In the genomic region with DNA sequence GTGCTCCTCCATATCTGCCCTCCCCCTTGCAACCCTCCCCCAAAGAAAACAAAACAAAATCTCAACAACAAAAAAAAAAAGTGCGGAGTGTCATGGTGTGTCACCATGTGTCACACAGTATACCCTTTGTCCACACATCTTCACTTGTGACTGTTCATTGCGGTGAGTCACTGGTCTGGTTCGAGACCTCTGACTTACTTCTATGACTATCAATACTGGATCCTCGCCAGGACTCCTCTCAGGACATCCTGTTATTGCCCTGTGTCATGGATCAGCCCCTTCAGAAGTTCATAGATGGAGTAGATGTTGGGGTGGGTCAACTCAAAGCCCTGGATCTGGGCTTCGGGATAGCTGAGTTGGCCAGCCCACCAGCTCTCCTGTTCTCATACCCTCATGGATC, we compare ENCODE assay signal across 20 mouse cellular contexts.
DNase-seq lines count a peak whose midpoint lies in the region; ATAC-seq and TF ChIP-seq lines count a peak whose summit lies in the region.
"Had no signal": no experiment of that assay in that cellular context is flagged by ENCODE, and none has a peak within 500 bp of the region (broad histone marks: within the 10 kb centered on the region; RNA-seq: fewer than 3 reads in every experiment).

No protein-coding gene starts in this region.

- 80% methylated on average over 5 of the region's 5 CpGs for WGBS in lung, embryonic 14.5 days

- peaks cover 21% of the 10 kb centered on the region for H3K36me3 ChIP-seq in lung, embryonic 14.5 days (ENCODE audit: insufficient read depth)
- peaks cover 74% of the 10 kb centered on the region for H3K36me3 ChIP-seq in C2C12 (ENCODE audit: control insufficient read depth, insufficient read depth)

- intact Hi-C loops in heart, postnatal 36 days (cut with DNase I), result no loop called here

- peak; percentile 87 for DNase-seq in heart, adult 11 months
- DNase-seq in heart, postnatal 36 days, result no peak
- DNase-seq in lung, embryonic 14.5 days, result peak; percentile 33
- DNase-seq in lung, postnatal 4 days, result no peak
- peak; percentile 57 for DNase-seq in 3134 (ENCODE audit: extremely low read depth, insufficient read length, low spot score)
- no peak for DNase-seq in urinary bladder, postnatal 25 days (ENCODE audit: low spot score)
- DNase-seq in cerebellum, adult 11-12 months, result no peak
- DNase-seq: cerebellum, adult 2 months; gastrocnemius, postnatal 36 days; heart, postnatal 14 days; layer of hippocampus, postnatal 36 days; liver; right cerebral cortex, postnatal 25 days; thymus, postnatal 14 days had no signal

- H3ac ChIP-seq in C2C12 (ENCODE audit: control insufficient read depth, insufficient read length, low read depth), result no peak overlapping the region

- peak; percentile 40; the same call in 1 of the 2 replicates for ATAC-seq in lung, embryonic 14.5 days (ENCODE audit: insufficient read depth)
- ATAC-seq: forebrain, embryonic 15.5 days had no signal

- H3K4me3 ChIP-seq in lung, embryonic 14.5 days (ENCODE audit: low read depth, low read length), result no peak overlapping the region
- H3K4me3 ChIP-seq in C2C12 (ENCODE audit: insufficient read depth, poor library complexity, severe bottlenecking), result no peak overlapping the region
- H3K4me3 ChIP-seq: forebrain, embryonic 15.5 days; heart, embryonic 10.5 days; kidney, embryonic 15.5 days; neural tube, embryonic 12.5 days had no signal

- no peak overlapping the region for H3K27ac ChIP-seq in lung, embryonic 14.5 days (ENCODE audit: low read depth)
- H3K27ac ChIP-seq: forebrain, embryonic 15.5 days; heart, embryonic 10.5 days; kidney, embryonic 15.5 days; macrophage; neural tube, embryonic 12.5 days had no signal

- TF ChIP-seq CTCF in lung, embryonic 14.5 days (IDR thresholded peaks at IDR 0.05; ENCODE audit: low read depth), result no peak
- TF ChIP-seq CTCF in C2C12 (IDR thresholded peaks at IDR 0.05; ENCODE audit: control insufficient read depth, insufficient read depth, insufficient read length), result no peak

- peaks cover 58% of the 10 kb centered on the region for H3K79me2 ChIP-seq in C2C12 (ENCODE audit: control insufficient read depth, insufficient read depth)

- no peak overlapping the region for H3K4me2 ChIP-seq in lung, embryonic 14.5 days
- H3K4me2 ChIP-seq: forebrain, embryonic 15.5 days; kidney, embryonic 15.5 days; neural tube, embryonic 12.5 days had no signal

- no peak overlapping the region for H3K9ac ChIP-seq in lung, embryonic 14.5 days
- H3K9ac ChIP-seq: forebrain, embryonic 15.5 days; kidney, embryonic 15.5 days; neural tube, embryonic 12.5 days had no signal

- no peaks in the 10 kb centered on the region for H3K27me3 ChIP-seq in lung, embryonic 14.5 days (ENCODE audit: insufficient read depth, low read length)
- no peaks in the 10 kb centered on the region for H3K27me3 ChIP-seq in C2C12 (ENCODE audit: control insufficient read depth, insufficient read depth, insufficient read length)
- H3K27me3 ChIP-seq: forebrain, embryonic 15.5 days; kidney, embryonic 15.5 days; neural tube, embryonic 12.5 days had no signal

- H3K79me3 ChIP-seq in C2C12 (ENCODE audit: low read depth), result peaks cover 12% of the 10 kb centered on the region

- H3K9me3 ChIP-seq in lung, embryonic 14.5 days (ENCODE audit: low read depth, low read length), result no peaks in the 10 kb centered on the region
- H3K9me3 ChIP-seq: forebrain, embryonic 15.5 days; heart, embryonic 10.5 days; kidney, embryonic 15.5 days; neural tube, embryonic 12.5 days had no signal

- no peaks in the 10 kb centered on the region for H3K4me1 ChIP-seq in lung, embryonic 14.5 days (ENCODE audit: insufficient read depth)
- H3K4me1 ChIP-seq: neural tube, embryonic 12.5 days had no signal

TF ChIP-seq in C2C12, 6 proteins besides CTCF, POLR2A, EP300 and RAD21:
- TF ChIP-seq MAX (IDR thresholded peaks at IDR 0.05) (no peak), USF1 (IDR thresholded peaks at IDR 0.05; ENCODE audit: low read depth) (no peak), MYOG (IDR thresholded peaks at IDR 0.05; ENCODE audit: control insufficient read depth, extremely low read depth, insufficient read length) (no peak), MYOD1 (IDR thresholded peaks at IDR 0.05; ENCODE audit: control insufficient read depth, insufficient read length, low read depth) (peak; percentile 48), FOSL1 (IDR thresholded peaks at IDR 0.05; ENCODE audit: insufficient read depth, low read length, poor library complexity, severe bottlenecking) (peak; percentile 65)

Comparison
In these comparisons a context has a peak if more than half of its experiments do, and no peak if none do; other contexts are left out.
1. DNase-seq: peak in heart, adult 11 months (single experiment), lung, embryonic 14.5 days (single experiment) and 3134 (single experiment); none in heart, postnatal 36 days (0 of 2), lung, postnatal 4 days (0 of 2), urinary bladder, postnatal 25 days (single experiment) and cerebellum, adult 11-12 months (single experiment).